8 mouse cellular contexts compared by ENCODE assay signal in the genomic region with DNA sequence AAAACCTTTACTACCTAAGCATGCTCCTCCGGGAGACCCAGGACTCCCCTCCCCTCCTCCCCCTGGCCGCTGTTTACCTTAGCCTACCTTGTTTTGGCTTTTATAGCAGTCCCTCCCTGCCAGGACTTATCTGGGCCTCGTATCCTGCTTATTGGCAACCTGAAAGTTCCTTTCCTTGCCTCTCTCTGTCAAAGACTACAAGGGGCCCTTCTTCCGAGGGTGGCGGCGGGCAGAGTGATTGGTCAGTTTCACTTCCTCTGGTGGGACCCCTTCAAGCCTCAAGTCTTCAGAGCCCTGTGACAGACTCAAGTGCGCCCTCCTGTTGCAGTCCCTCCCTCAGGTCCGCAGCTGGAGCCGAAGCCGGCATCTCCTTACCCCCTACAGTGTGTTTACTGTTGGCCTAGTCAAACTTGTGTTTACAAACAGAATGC. TPM values are rescaled to one million over a fixed set of nuclear protein-coding genes. Genes with fewer than 3 reads are reported as not detected.
DNase-seq lines count a peak whose midpoint lies in the region; ATAC-seq and TF ChIP-seq lines count a peak whose summit lies in the region.

No protein-coding gene starts in this region.

- peak; percentile 54 for TF ChIP-seq CTCF in kidney, postnatal 0 days (IDR thresholded peaks at IDR 0.05; ENCODE audit: low read depth)
- TF ChIP-seq CTCF in lung, adult 2 months (IDR thresholded peaks at IDR 0.05; ENCODE audit: insufficient read depth, low read length): no peak

- peaks cover 3% of the 10 kb centered on the region; the same call in 1 of the 2 replicates for H3K4me1 ChIP-seq in embryonic facial prominence, embryonic 11.5 days (ENCODE audit: control insufficient read depth, insufficient read depth, low read length)
- H3K4me1 ChIP-seq in heart, embryonic 14.5 days (ENCODE audit: control insufficient read depth in 2 of 2, insufficient read depth in 2 of 2, low read length in 2 of 2): peaks cover 24 to 46% of the 10 kb centered on the region in 2 experiments
- peaks cover 30% of the 10 kb centered on the region for H3K4me1 ChIP-seq in kidney, postnatal 0 days (replicated peaks; ENCODE audit: insufficient read depth, low read length)
- H3K4me1 ChIP-seq in lung, adult 2 months (ENCODE audit: control insufficient read depth, insufficient read depth, low read length): peaks cover 19% of the 10 kb centered on the region
- H3K4me1 ChIP-seq in neural tube, embryonic 13.5 days (replicated peaks): peaks cover 51% of the 10 kb centered on the region

- no peak overlapping the region; the same call in 1 of the 2 replicates for H3K9ac ChIP-seq in embryonic facial prominence, embryonic 11.5 days (replicated peaks; ENCODE audit: low read length)
- H3K9ac ChIP-seq in heart, embryonic 14.5 days (ENCODE audit: low read length): peak overlapping the region; percentile 98
- H3K9ac ChIP-seq in kidney, postnatal 0 days (ENCODE audit: low read depth, low read length): peak overlapping the region; percentile 36; the same call in 1 of the 2 replicates
- H3K9ac ChIP-seq in neural tube, embryonic 13.5 days: peak overlapping the region; percentile 98

- WGBS in embryonic facial prominence, embryonic 11.5 days: 2% methylated on average over 10 of the region's 10 CpGs
- 2% methylated on average over 10 of the region's 10 CpGs for whole genome bisulfite sequencing in heart, embryonic 14.5 days
- WGBS in kidney, postnatal 0 days: 2% methylated on average over 10 of the region's 10 CpGs
- 6% methylated on average over 10 of the region's 10 CpGs for WGBS in lung, adult 2 months
- 3% methylated on average over 10 of the region's 10 CpGs for WGBS in neural tube, embryonic 13.5 days

- H3K27ac ChIP-seq in embryonic facial prominence, embryonic 11.5 days (replicated peaks; ENCODE audit: low read depth, low read length): no peak overlapping the region
- H3K27ac ChIP-seq in heart, embryonic 14.5 days (replicated peaks in 1 of 2; ENCODE audit: control insufficient read depth in 1 of 2, insufficient read depth in 1 of 2, low read depth in 2 of 2, low read length in 2 of 2): peak overlapping the region; percentile 65 to 95
- peak overlapping the region; percentile 50; the same call in 1 of the 2 replicates for H3K27ac ChIP-seq in kidney, postnatal 0 days
- H3K27ac ChIP-seq in neural tube, embryonic 13.5 days (replicated peaks): no peak overlapping the region

- peak overlapping the region; percentile 90 for H3K4me3 ChIP-seq in embryonic facial prominence, embryonic 11.5 days (ENCODE audit: low read depth, low read length)
- H3K4me3 ChIP-seq in heart, embryonic 14.5 days (ENCODE audit: control insufficient read depth in 1 of 2, insufficient read depth in 1 of 2, low read depth in 1 of 2, low read length in 2 of 2): peak overlapping the region; percentile 55 to 95
- H3K4me3 ChIP-seq in kidney, postnatal 0 days (replicated peaks; ENCODE audit: low read depth, low read length): peak overlapping the region; percentile 96
- H3K4me3 ChIP-seq in lung, adult 2 months (replicated peaks; ENCODE audit: extremely low read depth, low read depth, low read length): peak overlapping the region; percentile 54
- peak overlapping the region; percentile 97 for H3K4me3 ChIP-seq in neural tube, embryonic 13.5 days

- no peaks in the 10 kb centered on the region for H3K27me3 ChIP-seq in embryonic facial prominence, embryonic 11.5 days (ENCODE audit: control insufficient read depth, insufficient read depth, low read length)
- H3K27me3 ChIP-seq in heart, embryonic 14.5 days (ENCODE audit: control insufficient read depth, insufficient read depth, low read length): no peaks in the 10 kb centered on the region
- H3K27me3 ChIP-seq in kidney, postnatal 0 days (ENCODE audit: insufficient read depth, low read length): no peaks in the 10 kb centered on the region
- H3K27me3 ChIP-seq in neural tube, embryonic 13.5 days: no peaks in the 10 kb centered on the region

- no peak for ATAC-seq in embryonic facial prominence, embryonic 11.5 days (replicated peaks; ENCODE audit: insufficient number of reproducible peaks, low FRiP score, low TSS enrichment, low read depth)
- ATAC-seq in heart, embryonic 14.5 days (ENCODE audit: insufficient number of reproducible peaks, insufficient read depth, low FRiP score, low read depth): no peak
- ATAC-seq in kidney, postnatal 0 days (replicated peaks; ENCODE audit: low FRiP score, low read depth): no peak
- ATAC-seq in neural tube, embryonic 13.5 days (ENCODE audit: low read depth): no peak

- TF ChIP-seq POLR2A in lung, adult 2 months (IDR thresholded peaks at IDR 0.05; ENCODE audit: borderline replicate concordance, extremely low read depth, low read depth, low read length): no peak

- no peaks in the 10 kb centered on the region for H3K36me3 ChIP-seq in embryonic facial prominence, embryonic 11.5 days (replicated peaks; ENCODE audit: control insufficient read depth, insufficient read depth, low read depth, low read length)
- peaks cover 9% of the 10 kb centered on the region; the same call in 1 of the 2 replicates for H3K36me3 ChIP-seq in heart, embryonic 14.5 days (ENCODE audit: control insufficient read depth, insufficient read depth, low read length)
- H3K36me3 ChIP-seq in kidney, postnatal 0 days (ENCODE audit: insufficient read depth, low read length): no peaks in the 10 kb centered on the region
- no peaks in the 10 kb centered on the region for H3K36me3 ChIP-seq in neural tube, embryonic 13.5 days

- peak; percentile 96 for DNase-seq in A20 (ENCODE audit: low read depth, low spot score)
- DNase-seq in adrenal gland, adult (ENCODE audit: inconsistent age in 2 of 2, low spot score in 1 of 2): peak; percentile 56 to 82
- peak; percentile 65 for DNase-seq in embryonic facial prominence, embryonic 11.5 days (ENCODE audit: low spot score)
- DNase-seq in kidney, postnatal 0 days (ENCODE audit: low spot score): peak; percentile 84
- DNase-seq in lung, adult 2 months: peak; percentile 47
- DNase-seq in thymus, postnatal 10 days (ENCODE audit: low spot score in 2 of 2): peak; percentile 36 to 56

- H3K9me3 ChIP-seq in embryonic facial prominence, embryonic 11.5 days (replicated peaks; ENCODE audit: control insufficient read depth, low read length): no peaks in the 10 kb centered on the region
- no peaks in the 10 kb centered on the region for H3K9me3 ChIP-seq in heart, embryonic 14.5 days (ENCODE audit: control insufficient read depth, low read length)
- no peaks in the 10 kb centered on the region for H3K9me3 ChIP-seq in kidney, postnatal 0 days (replicated peaks; ENCODE audit: low read length)
- H3K9me3 ChIP-seq in neural tube, embryonic 13.5 days: no peaks in the 10 kb centered on the region

- H3K4me2 ChIP-seq in embryonic facial prominence, embryonic 11.5 days (ENCODE audit: low read depth, low read length): peak overlapping the region; percentile 81
- H3K4me2 ChIP-seq in heart, embryonic 14.5 days (ENCODE audit: low read length): peak overlapping the region; percentile 78
- peak overlapping the region; percentile 69 for H3K4me2 ChIP-seq in kidney, postnatal 0 days (ENCODE audit: low read length)
- H3K4me2 ChIP-seq in neural tube, embryonic 13.5 days: peak overlapping the region; percentile 82

RNA-seq across cellular contexts. Expression of a gene that starts 1.6 kb away (rescaled TPM):
- polyA plus RNA-seq in embryonic facial prominence, embryonic 11.5 days (2014; fragmentation: Nextera tagmentation; extraction: Ambion mirVana): 6.9 and 8.2 TPM in 2 replicates
- 13.1 and 14.1 TPM in 2 replicates for polyA plus RNA-seq in heart, embryonic 14.5 days (2014; fragmentation: Nextera tagmentation; extraction: Ambion mirVana)
- 12.5 and 12.7 TPM in 2 replicates for polyA plus RNA-seq in kidney, postnatal 0 days (2015; fragmentation: Nextera tagmentation; extraction: Ambion mirVana)
- 16.7 and 22.2 TPM in 2 replicates for polyA plus RNA-seq in lung, adult 2 months (2012; rRNA removed)
- 9.3 and 9.4 TPM in 2 replicates for polyA plus RNA-seq in neural tube, embryonic 13.5 days (2015; fragmentation: Nextera tagmentation; extraction: Ambion mirVana)

RNA-seq across cellular contexts. Expression of a gene that starts 1.8 kb away (rescaled TPM):
- polyA plus RNA-seq in embryonic facial prominence, embryonic 11.5 days (2014; fragmentation: Nextera tagmentation; extraction: Ambion mirVana): 227 and 229 TPM in 2 replicates
- 141 and 148 TPM in 2 replicates for polyA plus RNA-seq in heart, embryonic 14.5 days (2014; fragmentation: Nextera tagmentation; extraction: Ambion mirVana)
- 113 and 127 TPM in 2 replicates for polyA plus RNA-seq in kidney, postnatal 0 days (2015; fragmentation: Nextera tagmentation; extraction: Ambion mirVana)
- 22.0 and 24.9 TPM in 2 replicates for polyA plus RNA-seq in lung, adult 2 months (2012; rRNA removed)
- 282 and 301 TPM in 2 replicates for polyA plus RNA-seq in neural tube, embryonic 13.5 days (2015; fragmentation: Nextera tagmentation; extraction: Ambion mirVana)

RNA-seq across cellular contexts. Expression of a gene that starts 59.2 kb away (rescaled TPM):
- 23.6 and 23.8 TPM in 2 replicates for polyA plus RNA-seq in embryonic facial prominence, embryonic 11.5 days (2014; fragmentation: Nextera tagmentation; extraction: Ambion mirVana)
- 36.5 and 43.9 TPM in 2 replicates for polyA plus RNA-seq in heart, embryonic 14.5 days (2014; fragmentation: Nextera tagmentation; extraction: Ambion mirVana)
- polyA plus RNA-seq in kidney, postnatal 0 days (2015; fragmentation: Nextera tagmentation; extraction: Ambion mirVana): 50.8 and 53.5 TPM in 2 replicates
- polyA plus RNA-seq in lung, adult 2 months (2012; rRNA removed): 357 and 550 TPM in 2 replicates
- polyA plus RNA-seq in neural tube, embryonic 13.5 days (2015; fragmentation: Nextera tagmentation; extraction: Ambion mirVana): 39.2 and 44.2 TPM in 2 replicates

Comparison
In these comparisons a context has a peak if more than half of its experiments do, and no peak if none do; other contexts are left out.
1. DNase-seq: peak in every context shown above with its lines; median percentile 96 in A20; 84 in kidney, postnatal 0 days; 69 in adrenal gland, adult; 65 in embryonic facial prominence, embryonic 11.5 days; 47 in lung, adult 2 months; 46 in thymus, postnatal 10 days.
2. H3K27ac ChIP-seq: peak in heart, embryonic 14.5 days (2 of 2) and kidney, postnatal 0 days (single experiment); none in embryonic facial prominence, embryonic 11.5 days (single experiment) and neural tube, embryonic 13.5 days (single experiment).
3. Peak in every context shown above with its lines, with median percentiles within 50 percentile points of each other: H3K4me2 ChIP-seq and H3K4me3 ChIP-seq.